Mouse (Mus musculus): Measurements from ENCODE around the gene Mien1. TPM values are rescaled to one million over a fixed set of nuclear protein-coding genes. Genes with fewer than 3 reads are reported as not detected.

Mien1 gene
- polyA plus RNA-seq (2014; fragmentation: Illumina TruSeq; extraction: RNeasy Lipid Tissue Mini Kit (QIAGEN cat#74804); ENCODE audit: low read depth, low replicate concordance) = 87.1 TPM

DNA sequence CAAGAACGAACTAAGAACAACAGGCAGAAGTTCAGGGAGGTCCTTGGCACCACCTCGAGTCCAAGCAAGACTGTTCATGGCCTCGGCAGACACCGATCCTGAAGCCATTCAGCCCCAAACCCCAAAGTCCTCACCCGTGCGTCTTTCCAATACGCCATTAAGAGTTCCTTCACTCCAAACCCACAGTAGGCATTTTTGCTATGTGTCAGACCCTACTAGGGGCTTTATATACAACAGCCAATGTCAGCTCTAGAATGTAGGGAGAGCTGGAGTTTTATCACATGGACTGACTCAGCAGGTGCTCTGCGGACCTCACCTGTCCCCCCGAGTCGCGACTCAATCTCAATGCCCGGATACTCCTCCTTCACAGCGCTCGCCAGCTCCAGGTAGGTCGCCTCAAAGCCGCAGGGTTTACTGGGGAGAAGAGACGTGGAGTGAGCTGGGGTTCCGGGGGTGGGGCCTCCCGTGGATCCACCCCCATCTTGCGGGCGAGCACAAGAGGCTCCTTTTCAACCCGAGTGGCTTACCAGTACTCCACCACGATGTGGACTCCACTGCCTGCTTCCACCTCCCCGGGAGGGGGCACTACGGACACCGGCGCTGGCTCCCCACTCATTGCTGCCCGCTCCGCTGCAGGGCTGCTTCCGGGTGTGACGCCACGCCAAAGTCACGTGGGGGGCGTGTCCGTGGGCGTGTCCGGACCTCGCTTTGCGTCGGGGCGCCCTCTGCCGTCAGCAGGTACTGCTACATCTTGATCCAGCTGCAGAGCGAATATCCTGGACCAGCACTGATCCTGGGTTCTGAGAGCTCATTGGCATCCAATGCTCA lies at the start of gene Mien1:
Mien1 (minus strand) TSS at position 661 of the 828 bp plus-strand sequence.

DNA sequence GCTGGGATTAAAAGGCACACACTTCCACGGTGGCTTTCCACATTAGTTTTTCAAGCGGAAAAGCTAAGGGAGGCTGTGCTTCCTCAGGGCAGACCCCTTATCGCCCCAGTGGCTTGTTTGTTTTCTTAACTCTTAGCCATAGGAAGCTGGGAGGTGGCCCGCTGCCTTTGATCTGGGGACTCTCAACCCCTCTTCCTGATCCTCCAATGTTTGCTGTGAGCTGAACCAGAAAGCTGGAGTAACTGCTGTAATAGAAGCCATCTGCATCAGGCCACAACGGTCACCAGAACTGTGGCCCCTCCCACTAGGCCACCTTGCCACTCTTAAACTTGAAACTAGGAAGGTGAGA lies 7.4 kb upstream of the Mien1 start, which contains the start of gene Grb7:
Grb7 (plus strand) TSS at position 182 of the 349 bp plus-strand sequence.

DNA sequence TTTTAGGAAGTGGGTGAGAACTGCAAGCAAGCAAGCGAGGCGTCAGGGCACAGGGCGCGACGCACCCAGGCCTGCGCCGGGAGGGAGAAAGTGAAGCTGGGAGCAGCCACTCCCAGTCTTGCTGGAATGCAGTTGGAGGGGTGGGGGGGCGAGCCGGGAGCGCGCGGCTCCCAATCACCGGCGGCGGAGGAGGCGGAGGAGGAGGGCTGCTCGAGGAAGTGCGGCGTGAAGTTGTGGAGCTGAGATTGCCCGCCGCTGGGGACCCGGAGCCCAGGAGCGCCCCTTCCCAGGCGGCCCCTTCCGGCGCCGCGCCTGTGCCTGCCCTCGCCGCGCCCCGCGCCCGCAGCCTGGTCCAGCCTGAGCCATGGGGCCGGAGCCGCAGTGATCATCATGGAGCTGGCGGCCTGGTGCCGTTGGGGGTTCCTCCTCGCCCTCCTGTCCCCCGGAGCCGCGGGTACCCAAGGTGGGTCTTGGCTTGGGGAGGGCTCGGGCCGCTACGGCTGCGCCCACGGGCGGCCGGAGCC lies 26.5 kb downstream of the Mien1 start, which contains the start of gene Erbb2:
Erbb2 (plus strand) TSS at position 198 of the 524 bp plus-strand sequence.

DNA sequence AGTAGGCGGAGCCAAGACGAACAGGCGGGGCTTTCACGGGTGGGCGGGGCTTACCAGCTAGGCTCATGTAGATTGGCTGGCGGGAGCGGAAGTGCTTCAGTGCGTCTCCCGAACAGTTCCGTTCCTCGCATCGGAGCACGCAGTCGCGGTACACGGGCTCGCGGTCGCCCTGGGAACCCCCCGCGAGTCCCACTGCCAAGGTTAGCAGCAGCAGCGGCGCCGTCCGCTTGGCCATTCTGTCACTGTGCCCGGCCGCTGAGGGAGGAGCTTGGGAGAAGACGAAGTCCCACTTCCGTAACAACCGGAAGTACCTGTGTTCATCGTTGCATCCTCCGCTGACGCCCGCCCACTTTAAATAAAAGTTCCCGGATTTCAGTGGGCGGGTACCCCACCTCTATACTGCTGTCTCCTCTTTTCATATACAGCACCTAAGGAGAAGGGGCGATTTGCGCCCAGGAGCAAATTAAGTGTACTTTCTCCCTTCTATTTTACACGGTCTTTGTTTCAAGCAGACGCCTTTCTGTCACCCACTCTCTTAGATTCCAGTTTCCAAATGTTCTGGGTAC lies 38.5 kb downstream of the Mien1 start, which contains the start of gene Pgap3:
Pgap3 (minus strand) TSS at position 330 of the 566 bp plus-strand sequence.

Other genes with a start within 250 kb of the Mien1 start
- gene Med1, start 245.7 kb downstream of the Mien1 start, polyA plus RNA-seq (2014; fragmentation: Illumina TruSeq; extraction: RNeasy Lipid Tissue Mini Kit (QIAGEN cat#74804); ENCODE audit: low read depth, low replicate concordance) = 22.1 TPM
- gene Cdk12, start 235.9 kb downstream of the Mien1 start, polyA plus RNA-seq (2014; fragmentation: Illumina TruSeq; extraction: RNeasy Lipid Tissue Mini Kit (QIAGEN cat#74804); ENCODE audit: low read depth, low replicate concordance) = 11.7 TPM
- gene Neurod2, start 109.3 kb downstream of the Mien1 start, polyA plus RNA-seq (2014; fragmentation: Illumina TruSeq; extraction: RNeasy Lipid Tissue Mini Kit (QIAGEN cat#74804); ENCODE audit: low read depth, low replicate concordance) = not detected
- gene Ppp1r1b, start 90.6 kb downstream of the Mien1 start, polyA plus RNA-seq (2014; fragmentation: Illumina TruSeq; extraction: RNeasy Lipid Tissue Mini Kit (QIAGEN cat#74804); ENCODE audit: low read depth, low replicate concordance) = 10.0 TPM
- gene Stard3, start 80.6 kb downstream of the Mien1 start, polyA plus RNA-seq (2014; fragmentation: Illumina TruSeq; extraction: RNeasy Lipid Tissue Mini Kit (QIAGEN cat#74804); ENCODE audit: low read depth, low replicate concordance) = 28.4 TPM
- 1,455 TPM for gene Tcap, start 55.2 kb downstream of the Mien1 start, polyA plus RNA-seq (2014; fragmentation: Illumina TruSeq; extraction: RNeasy Lipid Tissue Mini Kit (QIAGEN cat#74804); ENCODE audit: low read depth, low replicate concordance)
- gene Pnmt, start 52.5 kb downstream of the Mien1 start, polyA plus RNA-seq (2014; fragmentation: Illumina TruSeq; extraction: RNeasy Lipid Tissue Mini Kit (QIAGEN cat#74804); ENCODE audit: low read depth, low replicate concordance) = 1.9 TPM
- 10.7 TPM for gene Pgap3, start 38.5 kb downstream of the Mien1 start, polyA plus RNA-seq (2014; fragmentation: Illumina TruSeq; extraction: RNeasy Lipid Tissue Mini Kit (QIAGEN cat#74804); ENCODE audit: low read depth, low replicate concordance)
- gene Erbb2, start 26.5 kb downstream of the Mien1 start, polyA plus RNA-seq (2014; fragmentation: Illumina TruSeq; extraction: RNeasy Lipid Tissue Mini Kit (QIAGEN cat#74804); ENCODE audit: low read depth, low replicate concordance) = 5.2 TPM
- gene Grb7, start 7.4 kb upstream of the Mien1 start, polyA plus RNA-seq (2014; fragmentation: Illumina TruSeq; extraction: RNeasy Lipid Tissue Mini Kit (QIAGEN cat#74804); ENCODE audit: low read depth, low replicate concordance) = not detected
- 0.24 TPM for gene Ikzf3, start 107.0 kb upstream of the Mien1 start, polyA plus RNA-seq (2014; fragmentation: Illumina TruSeq; extraction: RNeasy Lipid Tissue Mini Kit (QIAGEN cat#74804); ENCODE audit: low read depth, low replicate concordance)
- gene Zpbp2, start 112.1 kb upstream of the Mien1 start, polyA plus RNA-seq (2014; fragmentation: Illumina TruSeq; extraction: RNeasy Lipid Tissue Mini Kit (QIAGEN cat#74804); ENCODE audit: low read depth, low replicate concordance) = not detected
- 55.4 TPM for gene Ormdl3, start 148.4 kb upstream of the Mien1 start, polyA plus RNA-seq (2014; fragmentation: Illumina TruSeq; extraction: RNeasy Lipid Tissue Mini Kit (QIAGEN cat#74804); ENCODE audit: low read depth, low replicate concordance)
- not detected for gene Lrrc3c, start 159.3 kb upstream of the Mien1 start, polyA plus RNA-seq (2014; fragmentation: Illumina TruSeq; extraction: RNeasy Lipid Tissue Mini Kit (QIAGEN cat#74804); ENCODE audit: low read depth, low replicate concordance)
- not detected for gene Gm12355, start 186.7 kb upstream of the Mien1 start, polyA plus RNA-seq (2014; fragmentation: Illumina TruSeq; extraction: RNeasy Lipid Tissue Mini Kit (QIAGEN cat#74804); ENCODE audit: low read depth, low replicate concordance)
- not detected for gene Gsdma3, start 187.4 kb upstream of the Mien1 start, polyA plus RNA-seq (2014; fragmentation: Illumina TruSeq; extraction: RNeasy Lipid Tissue Mini Kit (QIAGEN cat#74804); ENCODE audit: low read depth, low replicate concordance)
- gene Gsdma2, start 207.8 kb upstream of the Mien1 start, polyA plus RNA-seq (2014; fragmentation: Illumina TruSeq; extraction: RNeasy Lipid Tissue Mini Kit (QIAGEN cat#74804); ENCODE audit: low read depth, low replicate concordance) = not detected
- gene Gsdma, start 225.4 kb upstream of the Mien1 start, polyA plus RNA-seq (2014; fragmentation: Illumina TruSeq; extraction: RNeasy Lipid Tissue Mini Kit (QIAGEN cat#74804); ENCODE audit: low read depth, low replicate concordance) = not detected
- gene Psmd3, start 243.6 kb upstream of the Mien1 start, polyA plus RNA-seq (2014; fragmentation: Illumina TruSeq; extraction: RNeasy Lipid Tissue Mini Kit (QIAGEN cat#74804); ENCODE audit: low read depth, low replicate concordance) = 106 TPM

All from heart, adult 10 weeks (tissue).